Mouse (Mus musculus) lung, postnatal 0 days (tissue): ENCODE results near the gene Zfp655.
A peak's percentile ranks its signal among the peaks of the same experiment; 100 is the strongest.

Source experiments
- CTCF ChIP-seq: IDR thresholded peaks from 2 replicates; pipeline ENCODE4 v1.5.1; 2016; ENCODE audit warnings: antibody characterized with exemption, mild to moderate bottlenecking
- EP300 ChIP-seq: IDR thresholded peaks from 2 replicates; pipeline ENCODE4 v1.6.1; 2016; ENCODE audit warnings: antibody characterized with exemption, mild to moderate bottlenecking, control low read depth

DNA sequence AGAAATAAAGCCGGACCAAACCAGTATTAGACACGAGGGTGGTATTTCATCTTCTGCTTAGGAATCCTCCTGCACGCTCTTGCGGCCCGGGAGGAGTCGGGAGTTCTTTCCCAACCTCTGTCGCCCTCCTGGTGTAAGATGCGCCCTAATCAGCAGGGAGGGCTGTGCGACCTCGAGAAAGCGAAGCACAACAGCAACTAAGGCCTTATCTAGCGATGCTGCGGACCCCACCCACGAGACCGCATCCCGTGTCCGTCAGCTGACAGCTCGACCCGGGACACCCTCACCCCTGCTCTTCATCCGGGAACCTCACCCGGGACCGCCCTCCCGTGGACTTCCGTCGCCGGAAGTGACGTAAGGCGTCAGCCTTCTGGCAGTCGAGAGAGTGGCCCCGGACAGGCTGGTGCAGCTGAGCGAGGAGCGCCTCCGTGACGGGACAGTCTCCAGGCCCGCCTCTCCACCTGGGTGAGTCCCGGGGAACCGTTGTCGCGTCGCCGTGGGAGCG lies at the start of gene Zfp655:
- TF ChIP-seq CTCF (0 out of 2 replicates have a peak, but pooled peaks have one; percentile 1), EP300 (no peak)
